Mouse (Mus musculus) limb, embryonic 10.5 days (tissue): ENCODE results near the gene Clptm1. TPM values are rescaled to one million over a fixed set of nuclear protein-coding genes. Genes with fewer than 3 reads are reported as not detected.
"Not testable (repeated sequence)": the region's sequence is repeated elsewhere in the genome, so short reads cannot be mapped to it uniquely, and the experiment has no call there.

Experiments
- DNase-seq: peaks from one replicate; pipeline ENCODE4 v3.0.0-alpha.2; 2017; ENCODE audit warnings: low spot score
- H3K27ac ChIP-seq: fragments of 300-500 bp; sonication (generic); 2 replicates; pipeline ENCODE4 v1.5.1; 2016; ENCODE audit warnings: mild to moderate bottlenecking
- H3K27me3 ChIP-seq: fragments of 300-500 bp; sonication (generic); 2 replicates; pipeline ENCODE4 v1.6.1; 2016; ENCODE audit warnings: low read depth, mild to moderate bottlenecking; ENCODE audit not compliant: poor library complexity, severe bottlenecking
- H3K36me3 ChIP-seq: fragments of 300-500 bp; sonication (generic); 2 replicates; pipeline ENCODE4 v1.6.1; 2016; ENCODE audit warnings: mild to moderate bottlenecking, moderate library complexity
- H3K4me1 ChIP-seq: fragments of 300-500 bp; sonication (generic); 2 replicates; pipeline ENCODE4 v1.6.1; 2016
- H3K4me3 ChIP-seq: fragments of 300-500 bp; sonication (generic); 2 replicates; pipeline ENCODE4 v1.5.1; 2016; ENCODE audit warnings: mild to moderate bottlenecking, moderate library complexity
- H3K9me3 ChIP-seq: fragments of 300-500 bp; sonication (generic); replicated peaks from 2 replicates; pipeline ENCODE4 v1.6.1; 2016; ENCODE audit warnings: mild to moderate bottlenecking
- WGBS: fragments of 180-500 bp; shearing (Covaris S2); methylation state at CpG from one replicate; pipeline ENCODE4 v1.1.7; 2016; 5-methylcytosine and 5-hydroxymethylcytosine counted together
- polyA plus RNA-seq: library from polyadenylated mRNA; unstranded; fragments of >200 nt; fragmentation: Nextera tagmentation; extraction: Ambion mirVana; gene quantifications from 2 replicates; pipeline ENCODE4 v1.2.1, GENCODE M21; 2016

Clptm1 gene
- polyA plus RNA-seq, 1 experiment from 2014 or later = 86.3 TPM

DNA sequence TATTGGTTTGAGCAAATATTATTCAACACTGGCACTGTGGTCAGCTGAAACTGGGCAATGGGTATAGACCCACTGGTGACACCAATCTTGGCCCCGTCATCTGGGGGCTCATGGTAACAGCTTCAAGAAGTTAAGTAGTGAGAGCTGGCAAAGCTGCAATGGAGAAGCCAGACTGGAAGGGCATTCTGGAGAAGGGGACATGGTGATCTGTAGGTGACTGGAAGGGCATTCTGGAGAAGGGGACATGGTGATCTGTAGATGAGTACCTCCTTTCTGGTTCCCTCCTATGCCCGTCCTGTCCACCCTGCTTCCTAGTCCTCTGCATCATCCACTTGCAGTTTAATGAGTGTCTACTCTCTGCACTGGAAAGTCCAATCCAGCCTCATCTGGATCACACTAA lies 23.8 kb upstream of the Clptm1 start:
- DNase-seq = no peak
- H3K4me3 ChIP-seq = no peak overlapping the region
- peaks cover 22% of the 10 kb centered on the region for H3K4me1 ChIP-seq
- no peaks in the 10 kb centered on the region for H3K27me3 ChIP-seq
- no peak overlapping the region for H3K27ac ChIP-seq
- 94% methylated on average over 2 of the region's 2 CpGs for WGBS
- no peaks in the 10 kb centered on the region for H3K9me3 ChIP-seq
- no peaks in the 10 kb centered on the region for H3K36me3 ChIP-seq

DNA sequence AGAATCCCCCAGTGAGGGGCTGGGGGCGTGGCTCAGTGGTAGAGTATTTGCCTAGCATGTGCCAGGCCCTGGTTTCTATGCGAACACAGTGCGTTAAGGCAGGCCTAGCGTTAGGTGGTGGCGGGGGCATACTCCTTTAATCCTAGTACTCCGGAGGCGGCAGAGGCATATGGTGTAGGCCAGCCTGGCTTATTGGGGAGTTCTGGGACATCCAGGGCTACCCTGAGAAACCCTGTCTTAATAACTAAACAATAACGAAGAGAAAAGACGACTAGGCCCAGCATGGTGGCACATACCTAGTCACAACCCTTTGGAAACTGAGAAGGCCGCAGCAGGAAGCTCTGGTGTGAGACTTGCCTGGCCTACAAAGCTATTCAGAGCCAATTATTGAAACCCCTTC lies 23.3 kb upstream of the Clptm1 start:
- H3K27ac ChIP-seq = no peak overlapping the region
- no peaks in the 10 kb centered on the region for H3K36me3 ChIP-seq
- peaks cover 17% of the 10 kb centered on the region for H3K4me1 ChIP-seq
- DNase-seq = no peak
- H3K9me3 ChIP-seq = no peaks in the 10 kb centered on the region
- H3K4me3 ChIP-seq = no peak overlapping the region
- no peaks in the 10 kb centered on the region for H3K27me3 ChIP-seq
- WGBS = 93% methylated on average over 10 of the region's 10 CpGs

DNA sequence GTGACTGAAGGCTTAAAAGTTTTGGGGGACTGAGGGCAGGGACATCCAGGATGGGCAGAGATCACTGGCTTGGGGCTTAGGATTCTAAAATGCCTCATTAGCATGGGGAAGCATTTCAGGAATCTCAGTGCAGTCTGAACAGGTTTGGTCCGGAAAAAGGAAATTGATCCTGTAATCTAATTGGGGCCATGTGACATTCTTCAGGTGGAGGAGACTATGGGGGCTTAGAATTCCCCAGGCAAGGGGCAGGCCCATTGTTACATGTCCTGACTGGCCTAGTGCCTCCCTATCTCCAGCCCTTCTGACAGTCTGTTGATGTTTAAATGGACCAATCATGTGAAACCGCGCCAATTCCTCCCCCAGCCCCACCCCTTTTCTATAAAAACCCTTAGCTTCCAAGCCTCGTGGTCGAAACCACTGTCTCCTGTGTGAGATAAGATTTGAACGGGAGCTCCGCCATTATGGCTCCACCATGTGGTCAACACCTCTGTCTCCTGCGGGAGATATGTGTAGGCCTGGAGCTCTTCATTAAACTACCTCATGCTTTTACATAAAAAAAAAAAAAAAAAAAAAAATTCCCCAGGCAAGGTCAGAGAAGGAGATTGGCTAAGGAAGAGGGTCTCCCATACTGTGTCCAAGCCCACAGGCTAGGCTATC lies 22.2 kb upstream of the Clptm1 start:
- WGBS = 70% methylated on average over 8 of the region's 8 CpGs
- not testable (repeated sequence) for H3K27me3 ChIP-seq, DNase-seq, H3K4me3 ChIP-seq, H3K4me1 ChIP-seq, H3K9me3 ChIP-seq, H3K36me3 ChIP-seq
- H3K27ac ChIP-seq = peak overlapping the region; percentile 53; the same call in 1 of the 2 replicates

GRCm38 (mm10) chr7:19686521-19686920 lies 21.7 kb upstream of the Clptm1 start:
- no peak overlapping the region for H3K4me3 ChIP-seq
- H3K27ac ChIP-seq = peak overlapping the region; percentile 53; the same call in 1 of the 2 replicates
- peaks cover 5% of the 10 kb centered on the region; the same call in 1 of the 2 replicates for H3K4me1 ChIP-seq
- WGBS = 88% methylated on average over 6 of the region's 6 CpGs
- DNase-seq = no peak
- H3K36me3 ChIP-seq = no peaks in the 10 kb centered on the region
- no peaks in the 10 kb centered on the region for H3K9me3 ChIP-seq
- no peaks in the 10 kb centered on the region for H3K27me3 ChIP-seq

DNA sequence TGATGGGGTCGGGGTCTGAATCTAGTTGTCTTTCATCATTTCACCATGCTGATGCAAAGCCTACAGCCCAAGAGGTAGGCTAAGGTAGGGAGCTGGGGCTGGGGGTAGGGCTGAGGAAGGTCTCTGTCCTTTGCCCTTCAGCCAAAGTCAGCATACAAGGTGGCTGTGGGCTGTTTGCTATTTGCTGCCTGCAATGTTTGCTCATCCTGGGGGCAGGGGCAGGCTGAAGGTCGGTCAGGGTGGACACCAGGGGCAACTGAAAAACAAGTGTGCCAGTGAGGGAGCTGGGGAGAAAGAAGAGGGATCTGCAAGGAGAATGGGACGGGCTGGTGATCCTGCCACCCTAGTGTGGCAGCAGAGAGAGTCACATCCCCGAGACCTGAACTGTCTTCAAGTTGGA lies 20.5 kb upstream of the Clptm1 start:
- Histone ChIP-seq H3K4me1 (peaks cover 5% of the 10 kb centered on the region; the same call in 1 of the 2 replicates), H3K36me3 (no peaks in the 10 kb centered on the region), H3K27me3 (no peaks in the 10 kb centered on the region), H3K4me3 (no peak overlapping the region), H3K27ac (no peak overlapping the region), H3K9me3 (no peaks in the 10 kb centered on the region)
- no peak for DNase-seq
- 64% methylated on average over 4 of the region's 4 CpGs for WGBS

- Histone ChIP-seq H3K27ac (no peak overlapping the region), H3K27me3 (no peaks in the 10 kb centered on the region), H3K4me3 (no peak overlapping the region), H3K9me3 (no peaks in the 10 kb centered on the region), H3K36me3 (no peaks in the 10 kb centered on the region), H3K4me1 (peaks cover 5% of the 10 kb centered on the region; the same call in 1 of the 2 replicates)
- 88% methylated on average over 6 of the region's 6 CpGs for WGBS
- no peak for DNase-seq
These were observed 19.0 kb upstream of the Clptm1 start for GRCm38 (mm10) chr7:19683771-19684201.

DNA sequence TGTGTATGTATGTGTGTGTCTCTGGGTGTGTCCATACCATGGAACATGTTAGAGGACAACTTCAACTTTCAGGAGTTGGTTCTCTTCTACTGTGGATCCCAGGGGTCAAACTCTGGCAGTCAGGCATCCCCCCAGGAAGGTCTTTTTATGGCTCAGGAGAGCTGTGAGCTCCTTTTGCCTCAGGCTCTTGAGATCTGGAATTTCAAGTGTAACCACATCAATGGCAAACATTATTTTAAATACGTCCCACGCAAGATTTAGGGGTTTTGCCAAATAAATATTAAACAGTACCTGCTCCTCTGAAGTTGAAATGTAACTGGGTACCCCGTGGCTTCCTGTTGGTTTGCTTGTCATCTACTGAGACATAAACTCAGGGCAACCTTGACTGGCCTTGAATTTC lies 18.1 kb upstream of the Clptm1 start:
- Histone ChIP-seq H3K27me3 (no peaks in the 10 kb centered on the region), H3K4me3 (no peak overlapping the region), H3K36me3 (no peaks in the 10 kb centered on the region), H3K9me3 (no peaks in the 10 kb centered on the region), H3K27ac (no peak overlapping the region), H3K4me1 (peaks cover 5% of the 10 kb centered on the region; the same call in 1 of the 2 replicates)
- 77% methylated on average over 3 of the region's 3 CpGs for WGBS
- DNase-seq = no peak

GRCm38 (mm10) chr7:19681202-19681694 lies 16.4 kb upstream of the Clptm1 start, which contains the start of the genes Gm44805 and Apoc4:
Gm44805 (minus strand) TSS chr7:19681423.
Apoc4 (minus strand) TSS chr7:19681479.
- no peak within 1 kb of the TSS for H3K27ac ChIP-seq
- H3K9me3 ChIP-seq = no peaks in the 10 kb centered on the region
- no peaks in the 10 kb centered on the region for H3K36me3 ChIP-seq
- no peak within 1 kb of the TSS for H3K4me3 ChIP-seq
- H3K27me3 ChIP-seq = no peaks in the 10 kb centered on the region
- DNase-seq = no peak
- 54% methylated on average over 8 of the region's 8 CpGs for WGBS
- H3K4me1 ChIP-seq = no peaks in the 10 kb centered on the region

- Histone ChIP-seq H3K4me1 (no peaks in the 10 kb centered on the region), H3K9me3 (no peaks in the 10 kb centered on the region)
- 92% methylated on average over 2 of the region's 2 CpGs for WGBS
These were observed 15.9 kb upstream of the Clptm1 start for GRCm38 (mm10) chr7:19680702-19681101.

DNA sequence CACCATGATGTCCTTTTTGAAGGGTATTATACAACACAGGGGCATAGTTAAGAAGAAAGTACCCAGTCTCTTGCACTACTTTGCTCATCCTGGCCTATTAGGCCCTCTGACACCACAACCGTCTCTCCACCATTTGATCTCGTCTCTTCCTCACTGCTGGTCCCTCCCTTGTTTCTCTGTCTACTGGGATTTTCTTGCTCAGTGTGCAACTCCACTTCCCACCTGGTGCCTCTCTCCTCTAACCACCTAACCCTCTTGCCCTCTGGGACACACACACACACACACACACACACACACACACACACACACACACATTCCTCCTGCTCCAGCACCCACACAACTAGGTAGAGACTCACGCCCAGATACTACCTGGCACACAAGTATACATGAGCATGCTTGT lies 14.1 kb upstream of the Clptm1 start:
- Histone ChIP-seq H3K36me3 (no peaks in the 10 kb centered on the region), H3K27ac (no peak overlapping the region), H3K27me3 (no peaks in the 10 kb centered on the region), H3K4me3 (no peak overlapping the region), H3K4me1 (no peaks in the 10 kb centered on the region), H3K9me3 (no peaks in the 10 kb centered on the region)
- no peak for DNase-seq
- WGBS = 89% methylated on average over 3 of the region's 3 CpGs

More at GRCm38 (mm10) chr7:19680702-19681101, 15.9 kb upstream of the Clptm1 start:
- no peak for DNase-seq
- Histone ChIP-seq H3K27ac (no peak overlapping the region), H3K4me3 (no peak overlapping the region), H3K27me3 (no peaks in the 10 kb centered on the region), H3K36me3 (no peaks in the 10 kb centered on the region)

DNA sequence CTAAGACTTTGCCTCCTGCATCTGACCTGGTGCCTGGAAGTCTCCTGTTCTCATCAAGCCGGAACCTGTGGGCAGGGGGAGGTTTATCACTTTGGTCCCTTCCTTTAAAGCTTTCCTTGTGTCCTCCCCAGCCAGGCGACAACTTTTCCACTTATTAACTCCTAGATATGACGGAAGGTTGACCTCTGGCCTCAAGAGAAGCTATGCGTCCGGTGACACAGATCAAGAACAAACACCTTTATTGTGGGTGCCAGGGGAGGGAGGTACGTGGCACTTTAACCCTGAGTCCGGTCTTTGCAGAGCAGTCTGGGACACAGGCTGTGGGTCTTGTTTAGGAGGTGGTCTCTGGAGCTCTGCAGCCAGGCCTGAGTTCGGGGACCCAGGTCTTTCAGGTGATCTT lies 13.0 kb upstream of the Clptm1 start, which contains the start of gene Apoc2:
Gene Apoc2 (minus strand): TSS at position 70 of the 400 bp plus-strand sequence.
- H3K4me1 ChIP-seq = no peaks in the 10 kb centered on the region
- WGBS = 81% methylated on average over 8 of the region's 8 CpGs
- no peak within 1 kb of the TSS for H3K27ac ChIP-seq

GRCm38 (mm10) chr7:19676662-19677061 lies 11.8 kb upstream of the Clptm1 start:
- no peak for DNase-seq
- H3K4me1 ChIP-seq = no peaks in the 10 kb centered on the region
- no peak overlapping the region for H3K4me3 ChIP-seq
- H3K36me3 ChIP-seq = no peaks in the 10 kb centered on the region
- WGBS = 76% methylated on average over 1 of the region's 1 CpGs
- no peaks in the 10 kb centered on the region for H3K9me3 ChIP-seq
- H3K27me3 ChIP-seq = no peaks in the 10 kb centered on the region
- no peak overlapping the region for H3K27ac ChIP-seq

More for the DNA sequence above, 13.0 kb upstream of the Clptm1 start, which contains the start of gene Apoc2:
- Histone ChIP-seq H3K27me3 (no peaks in the 10 kb centered on the region), H3K9me3 (no peaks in the 10 kb centered on the region), H3K36me3 (no peaks in the 10 kb centered on the region), H3K4me3 (no peak within 1 kb of the TSS)
- DNase-seq = no peak

GRCm38 (mm10) chr7:19675824-19676223 lies 11.0 kb upstream of the Clptm1 start:
- DNase-seq = no peak

More at GRCm38 (mm10) chr7:19675824-19676223, 11.0 kb upstream of the Clptm1 start:
- Histone ChIP-seq H3K36me3 (no peaks in the 10 kb centered on the region), H3K9me3 (no peaks in the 10 kb centered on the region), H3K27ac (no peak overlapping the region), H3K27me3 (no peaks in the 10 kb centered on the region), H3K4me3 (no peak overlapping the region), H3K4me1 (no peaks in the 10 kb centered on the region)
- WGBS = 89% methylated on average over 10 of the region's 10 CpGs
